Mouse (Mus musculus) heart, adult 2 months (tissue): ENCODE measurements around the gene Gm37240.

Experiments
- CTCF ChIP-seq: fragments of 200-600 bp; IDR thresholded peaks from 2 replicates; pipeline ENCODE4 v1.8.1; 2022; ENCODE audit warnings: antibody characterized with exemption, mild to moderate bottlenecking, moderate library complexity
- EP300 ChIP-seq: fragments of 200-500 bp; IDR thresholded peaks from 2 replicates; pipeline ENCODE4 v1.6.1; 2011; ENCODE audit warnings: low read depth, low read length, control low read depth; ENCODE audit not compliant: insufficient read depth
- POLR2A ChIP-seq: fragments of 200-500 bp; IDR thresholded peaks from 2 replicates; pipeline ENCODE4 v1.6.1; 2011; ENCODE audit warnings: mild to moderate bottlenecking, low read depth, low read length, control low read depth; ENCODE audit not compliant: insufficient read depth

GRCm38 (mm10) chr3:84936252-84936651 is 951.1 kb downstream of the Gm37240 start:
- peak; percentile 54 for TF ChIP-seq CTCF
- TF ChIP-seq EP300, result no peak
- TF ChIP-seq POLR2A, result no peak
